Mouse (Mus musculus) kidney, adult 2 months (tissue): ENCODE measurements around the gene Vps25. TPM values are rescaled to one million over a fixed set of nuclear protein-coding genes. Genes with fewer than 3 reads are reported as not detected.
A peak's percentile ranks its signal among the peaks of the same experiment; 100 is the strongest.

Experiments
- DNase-seq: peaks from one replicate; pipeline ENCODE4 v3.0.0; 2021
- H3K27ac ChIP-seq: fragments of 200-500 bp; 2 replicates; pipeline ENCODE4 v1.5.1; 2012; ENCODE audit warnings: low read depth, low read length, control low read depth, inconsistent platforms; ENCODE audit not compliant: insufficient read depth
- H3K27me3 ChIP-seq: fragments of 200-500 bp; replicated peaks from 2 replicates; pipeline ENCODE4 v1.6.1; 2012; ENCODE audit warnings: mild to moderate bottlenecking, moderate library complexity, low read length, inconsistent platforms; ENCODE audit not compliant: control insufficient read depth, insufficient read depth
- H3K36me3 ChIP-seq: fragments of 200-500 bp; 2 replicates; pipeline ENCODE4 v1.6.1; 2012; ENCODE audit warnings: mild to moderate bottlenecking, moderate library complexity, low read length, inconsistent platforms; ENCODE audit not compliant: control insufficient read depth, insufficient read depth
- H3K4me1 ChIP-seq: fragments of 200-500 bp; 2 replicates; pipeline ENCODE4 v1.6.1; 2011; ENCODE audit warnings: low read length; ENCODE audit not compliant: control insufficient read depth, insufficient read depth
- H3K4me3 ChIP-seq: fragments of 200-500 bp; 2 replicates; pipeline ENCODE4 v1.5.1; 2011; ENCODE audit warnings: mild to moderate bottlenecking, low read depth, low read length, control low read depth; ENCODE audit not compliant: insufficient read depth
- CTCF ChIP-seq: fragments of 200-500 bp; conservative IDR thresholded peaks from 2 replicates; pipeline ENCODE4 v1.5.1; 2011; ENCODE audit warnings: low read depth, mild to moderate bottlenecking, control low read depth, low read length, moderate library complexity, mixed read lengths; ENCODE audit not compliant: insufficient read depth, insufficient read length
- POLR2A ChIP-seq: fragments of 200-500 bp; IDR thresholded peaks from one replicate; pipeline ENCODE4 v1.6.1; 2011; ENCODE audit warnings: low read depth, low read length, control low read depth
- WGBS: fragments of 180-500 bp; shearing (Covaris S2); methylation state at CpG from one replicate; pipeline ENCODE4 v1.1.7; 2018; 5-methylcytosine and 5-hydroxymethylcytosine counted together
- polyA plus RNA-seq: library from polyadenylated mRNA; depleted of rRNA; stranded (reverse); fragments of >200 nt; gene quantifications from 2 replicates; pipeline ENCODE4 v1.2.3, GENCODE M21; 2012; rRNA removed

The Vps25 gene
- polyA plus RNA-seq, 1 experiment = 116 TPM

- no peak for TF ChIP-seq CTCF
- no peak for TF ChIP-seq POLR2A
- no peak overlapping the region for H3K4me3 ChIP-seq
- H3K27ac ChIP-seq = peak overlapping the region; percentile 66
- H3K27me3 ChIP-seq = no peaks in the 10 kb centered on the region
- H3K36me3 ChIP-seq = peaks cover 5% of the 10 kb centered on the region
- peaks cover 21% of the 10 kb centered on the region for H3K4me1 ChIP-seq
- WGBS = 67% methylated on average over 9 of the region's 9 CpGs
- no peak for DNase-seq
Measured at GRCm38 (mm10) chr11:101287306-101287705, 33.8 kb downstream of the Vps25 start.

DNA sequence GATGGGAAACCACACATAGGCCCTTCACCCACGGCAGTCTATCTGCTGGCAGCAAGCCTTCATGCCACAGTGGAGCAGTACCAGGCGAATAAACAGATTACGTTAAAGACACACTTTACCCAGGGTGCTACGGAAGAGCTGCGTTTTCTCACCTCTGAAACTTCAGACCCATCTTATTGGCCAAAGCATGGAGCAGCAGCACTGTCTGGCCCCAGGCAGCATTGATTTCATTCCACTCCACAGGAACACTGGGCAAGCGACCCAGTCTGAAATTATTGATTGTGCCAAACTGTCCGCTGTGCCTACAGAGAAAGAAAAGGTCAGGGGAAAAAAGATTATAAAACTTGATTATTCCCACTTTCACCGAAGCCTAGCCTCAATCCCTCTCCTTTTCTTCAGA, 37.7 kb downstream of the Vps25 start:
- 89% methylated on average over 8 of the region's 8 CpGs for WGBS
- DNase-seq = no peak
- Histone ChIP-seq H3K27ac (no peak overlapping the region), H3K27me3 (no peaks in the 10 kb centered on the region), H3K4me3 (no peak overlapping the region), H3K36me3 (peaks cover 9% of the 10 kb centered on the region), H3K4me1 (no peaks in the 10 kb centered on the region)
- TF ChIP-seq CTCF (no peak), POLR2A (no peak)

DNA sequence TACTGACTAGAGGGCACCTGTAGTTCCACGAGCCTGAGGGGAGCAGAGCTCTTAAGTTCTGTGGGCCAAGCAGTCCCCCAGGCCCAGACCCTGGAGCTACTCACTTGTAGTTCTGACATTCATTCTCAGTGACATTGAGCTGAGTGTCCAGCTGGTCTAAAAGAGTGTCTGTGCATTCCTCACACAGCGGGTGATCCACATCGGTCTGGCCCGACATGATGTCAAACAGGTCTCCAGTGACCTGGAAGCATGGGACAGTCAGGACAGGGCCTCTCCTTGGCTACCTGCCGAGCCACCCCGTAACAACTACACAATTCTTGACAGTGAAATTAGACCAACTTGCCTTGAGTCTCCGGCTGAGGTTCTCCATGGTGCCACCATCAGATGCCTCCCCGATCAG, 41.7 kb downstream of the Vps25 start:
- Histone ChIP-seq H3K27ac (no peak overlapping the region; the same call in 1 of the 2 replicates), H3K27me3 (no peaks in the 10 kb centered on the region), H3K36me3 (peaks cover 5% of the 10 kb centered on the region), H3K4me1 (0 out of 2 replicates have a peak, but pooled peaks cover 4% of the 10 kb centered on the region), H3K4me3 (no peak overlapping the region)
- no peak for TF ChIP-seq POLR2A
- TF ChIP-seq CTCF = no peak
- WGBS = 93% methylated on average over 8 of the region's 8 CpGs
- DNase-seq = no peak

GRCm38 (mm10) chr11:101300881-101301280, 47.4 kb downstream of the Vps25 start:
- no peaks in the 10 kb centered on the region for H3K27me3 ChIP-seq
- no peak for DNase-seq
- H3K4me1 ChIP-seq = peaks cover 16% of the 10 kb centered on the region; the same call in 1 of the 2 replicates
- 67% methylated on average over 7 of the region's 7 CpGs for WGBS
- TF ChIP-seq CTCF (peak; percentile 35), POLR2A (no peak)
- peak overlapping the region; percentile 34; the same call in 1 of the 2 replicates for H3K27ac ChIP-seq
- H3K4me3 ChIP-seq = peak overlapping the region; percentile 72
- H3K36me3 ChIP-seq = no peaks in the 10 kb centered on the region

DNA sequence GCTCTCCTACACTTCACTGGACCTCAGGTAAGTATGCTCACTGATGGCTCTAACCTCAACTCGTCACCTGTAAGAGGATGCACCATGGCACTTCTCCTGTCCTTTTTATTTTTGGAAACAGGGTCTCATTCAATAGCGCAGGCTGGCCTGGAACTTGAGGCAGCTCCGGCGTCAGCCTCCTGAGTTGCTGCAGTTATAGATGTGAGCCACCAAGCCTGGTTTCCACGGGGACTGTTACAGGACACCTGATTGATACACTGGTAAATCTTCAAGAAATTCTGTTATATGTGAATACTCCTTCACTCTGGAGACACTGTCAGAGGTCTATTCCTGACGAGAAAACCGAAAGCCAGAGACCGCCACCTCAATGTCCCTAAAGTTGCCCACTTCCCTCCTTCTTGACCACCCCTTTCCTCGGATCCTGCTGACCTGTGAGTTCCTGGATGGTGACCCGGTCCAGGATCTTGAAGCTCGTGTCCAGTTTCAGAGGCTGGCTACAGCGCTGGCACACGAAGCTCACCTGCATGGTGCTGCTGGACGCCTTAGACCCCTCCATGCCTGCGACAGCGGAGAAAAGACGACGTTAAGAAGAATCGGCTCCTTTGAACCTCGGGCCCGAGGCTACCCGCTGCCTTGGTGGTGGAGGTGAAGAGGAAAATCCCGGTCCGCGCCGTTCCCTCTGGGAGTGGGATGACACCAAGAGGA, 47.9 kb downstream of the Vps25 start:
- TF ChIP-seq CTCF (no peak), POLR2A (no peak)
- H3K4me1 ChIP-seq = peaks cover 16% of the 10 kb centered on the region; the same call in 1 of the 2 replicates
- H3K36me3 ChIP-seq = no peaks in the 10 kb centered on the region
- no peaks in the 10 kb centered on the region for H3K27me3 ChIP-seq
- H3K27ac ChIP-seq = peak overlapping the region; percentile 34
- peak overlapping the region; percentile 72 for H3K4me3 ChIP-seq
- 6% methylated on average over 26 of the region's 26 CpGs for WGBS
- DNase-seq = no peak

- Histone ChIP-seq H3K4me3 (peak within 1 kb of the TSS; percentile 72), H3K27ac (peak within 1 kb of the TSS; percentile 34), H3K36me3 (no peaks in the 10 kb centered on the region), H3K27me3 (no peaks in the 10 kb centered on the region), H3K4me1 (peaks cover 16% of the 10 kb centered on the region; the same call in 1 of the 2 replicates)
- peak; percentile 53 for TF ChIP-seq POLR2A
- peak; percentile 95; the same call in 1 of the 2 replicates for TF ChIP-seq CTCF
- DNase-seq = peak; percentile 97
- WGBS = 6% methylated on average over 39 of the region's 39 CpGs
Measured at GRCm38 (mm10) chr11:101302004-101302798, 48.7 kb downstream of the Vps25 start, which contains the start of gene Becn1. Gene Becn1, minus strand, starts transcription at chr11:101302286.

GRCm38 (mm10) chr11:101307744-101308143, 54.2 kb downstream of the Vps25 start:
- H3K27ac ChIP-seq = no peak overlapping the region
- no peaks in the 10 kb centered on the region for H3K4me1 ChIP-seq
- H3K27me3 ChIP-seq = no peaks in the 10 kb centered on the region
- H3K36me3 ChIP-seq = no peaks in the 10 kb centered on the region
- TF ChIP-seq POLR2A = no peak
- TF ChIP-seq CTCF = no peak
- no peak overlapping the region for H3K4me3 ChIP-seq
- no peak for DNase-seq
- WGBS = 54% methylated on average over 5 of the region's 5 CpGs

Other genes starting within 250 kb of the Vps25 start
- 48.4 and 54.0 TPM in 2 replicates for gene Atp6v0a1, start 244.3 kb upstream of the Vps25 start, polyA plus RNA-seq
- gene Naglu, start 183.7 kb upstream of the Vps25 start, polyA plus RNA-seq = 50.6 and 60.6 TPM in 2 replicates
- gene Hsd17b1, start 175.3 kb upstream of the Vps25 start, polyA plus RNA-seq = 0.44 and 0.83 TPM in 2 replicates
- gene Coasy, start 171.1 kb upstream of the Vps25 start, polyA plus RNA-seq = 154 and 200 TPM in 2 replicates
- 56.9 and 67.9 TPM in 2 replicates for gene Mlx, start 166.4 kb upstream of the Vps25 start, polyA plus RNA-seq
- gene Psmc3ip, start 158.3 kb upstream of the Vps25 start, polyA plus RNA-seq = 1.2 and 1.9 TPM in 2 replicates
- gene Retreg3, start 133.8 kb upstream of the Vps25 start, polyA plus RNA-seq = 60.0 and 65.2 TPM in 2 replicates
- 14.1 and 19.2 TPM in 2 replicates for gene Tubg1, start 133.8 kb upstream of the Vps25 start, polyA plus RNA-seq
- gene Tubg2, start 97.8 kb upstream of the Vps25 start, polyA plus RNA-seq = 1.4 and 1.8 TPM in 2 replicates
- 3.4 and 3.6 TPM in 2 replicates for gene Cntnap1, start 83.2 kb upstream of the Vps25 start, polyA plus RNA-seq
- 19.3 and 22.7 TPM in 2 replicates for gene Plekhh3, start 82.4 kb upstream of the Vps25 start, polyA plus RNA-seq
- 0.33 and 0.34 TPM in 2 replicates for gene Ccr10, start 78.3 kb upstream of the Vps25 start, polyA plus RNA-seq
- gene Ezh1, start 27.2 kb upstream of the Vps25 start, polyA plus RNA-seq = 44.8 and 48.5 TPM in 2 replicates
- 75.9 and 86.6 TPM in 2 replicates for gene Ramp2, start 7.7 kb upstream of the Vps25 start, polyA plus RNA-seq
- 134 and 160 TPM in 2 replicates for gene Wnk4, start 6.9 kb downstream of the Vps25 start, polyA plus RNA-seq
- gene Cntd1, start 25.3 kb downstream of the Vps25 start, polyA plus RNA-seq = 1.3 and 1.6 TPM in 2 replicates
- gene Coa3, start 25.4 kb downstream of the Vps25 start, polyA plus RNA-seq = 540 and 572 TPM in 2 replicates
- gene Becn1, start 48.6 kb downstream of the Vps25 start, polyA plus RNA-seq = 61.9 and 89.5 TPM in 2 replicates
- gene Psme3, start 62.5 kb downstream of the Vps25 start, polyA plus RNA-seq = 61.6 and 75.5 TPM in 2 replicates
- gene Aoc2, start 71.4 kb downstream of the Vps25 start, polyA plus RNA-seq = 2.6 and 3.1 TPM in 2 replicates
- 12.5 and 14.8 TPM in 2 replicates for gene Aoc3, start 76.9 kb downstream of the Vps25 start, polyA plus RNA-seq
- gene G6pc, start 113.9 kb downstream of the Vps25 start, polyA plus RNA-seq = 322 and 349 TPM in 2 replicates
- 26.3 and 29.2 TPM in 2 replicates for gene Aarsd1, start 163.9 kb downstream of the Vps25 start, polyA plus RNA-seq
- 0.92 and 1.6 TPM in 2 replicates for gene Gm27029, start 171.1 kb downstream of the Vps25 start, polyA plus RNA-seq
- 24.7 and 27.6 TPM in 2 replicates for gene Rundc1, start 171.4 kb downstream of the Vps25 start, polyA plus RNA-seq
- gene Ptges3l, start 171.6 kb downstream of the Vps25 start, polyA plus RNA-seq = 4.6 and 6.0 TPM in 2 replicates
- gene Rpl27, start 188.6 kb downstream of the Vps25 start, polyA plus RNA-seq = 408 and 409 TPM in 2 replicates
- gene Ifi35, start 194.7 kb downstream of the Vps25 start, polyA plus RNA-seq = 25.6 and 29.6 TPM in 2 replicates
- gene Rnd2, start 211.3 kb downstream of the Vps25 start, polyA plus RNA-seq = 14.1 and 15.3 TPM in 2 replicates
- 59.2 and 62.5 TPM in 2 replicates for gene Vat1, start 212.5 kb downstream of the Vps25 start, polyA plus RNA-seq